Mouse (Mus musculus) embryonic fibroblast, embryonic 13.5 days (primary cell): ENCODE data around the gene Crk. TPM values are rescaled to one million over a fixed set of nuclear protein-coding genes. Genes with fewer than 3 reads are reported as not detected.
A peak's percentile ranks its signal among the peaks of the same experiment; 100 is the strongest.

ENCODE experiments used
- H3K27ac ChIP-seq: 2 replicates; pipeline ENCODE4 v1.5.1; 2012; ENCODE audit warnings: low read length, control low read depth, inconsistent platforms; ENCODE audit not compliant: insufficient read depth
- H3K4me1 ChIP-seq: 2 replicates; pipeline ENCODE4 v1.6.1; 2011; ENCODE audit warnings: low read length; ENCODE audit not compliant: control insufficient read depth, insufficient read depth
- H3K4me3 ChIP-seq: 2 replicates; pipeline ENCODE4 v1.5.1; 2011; ENCODE audit warnings: mild to moderate bottlenecking, control low read depth, low read length; ENCODE audit not compliant: insufficient read depth
- CTCF ChIP-seq: IDR thresholded peaks from 2 replicates; pipeline ENCODE4 v1.5.1; 2011; ENCODE audit warnings: mild to moderate bottlenecking, control low read depth, low read length, moderate library complexity, borderline replicate concordance; ENCODE audit not compliant: insufficient read depth
- POLR2A ChIP-seq: IDR thresholded peaks from 2 replicates; pipeline ENCODE4 v1.6.1; 2011; ENCODE audit warnings: low read depth, mild to moderate bottlenecking, control low read depth, low read length, moderate library complexity
- polyA plus RNA-seq: library from polyadenylated mRNA; stranded (reverse); fragments of >200 nt; gene quantifications from 2 replicates; pipeline ENCODE4 v1.2.4, GENCODE M21; 2011; ENCODE audit warnings: low read depth; ENCODE audit not compliant: missing spikeins, insufficient read length

Crk gene
- 133 TPM in 2 replicates for polyA plus RNA-seq

- Histone ChIP-seq H3K4me1 (peaks cover 14% of the 10 kb centered on the region), H3K27ac (peak within 1 kb of the TSS; percentile 76), H3K4me3 (peak within 1 kb of the TSS; percentile 92)
- TF ChIP-seq CTCF (no peak), POLR2A (peak; percentile 81)
Observed at GRCm38 (mm10) chr11:75678747-75679438, at the start of gene Crk. TSS of gene Crk (plus strand) at chr11:75679259.

GRCm38 (mm10) chr11:75630098-75630497 lies 49.0 kb upstream of the Crk start:
- Histone ChIP-seq H3K4me1 (peaks cover 5% of the 10 kb centered on the region; the same call in 1 of the 2 replicates), H3K27ac (peak overlapping the region; percentile 71), H3K4me3 (peak overlapping the region; percentile 83)
- TF ChIP-seq POLR2A (no peak), CTCF (no peak)

DNA sequence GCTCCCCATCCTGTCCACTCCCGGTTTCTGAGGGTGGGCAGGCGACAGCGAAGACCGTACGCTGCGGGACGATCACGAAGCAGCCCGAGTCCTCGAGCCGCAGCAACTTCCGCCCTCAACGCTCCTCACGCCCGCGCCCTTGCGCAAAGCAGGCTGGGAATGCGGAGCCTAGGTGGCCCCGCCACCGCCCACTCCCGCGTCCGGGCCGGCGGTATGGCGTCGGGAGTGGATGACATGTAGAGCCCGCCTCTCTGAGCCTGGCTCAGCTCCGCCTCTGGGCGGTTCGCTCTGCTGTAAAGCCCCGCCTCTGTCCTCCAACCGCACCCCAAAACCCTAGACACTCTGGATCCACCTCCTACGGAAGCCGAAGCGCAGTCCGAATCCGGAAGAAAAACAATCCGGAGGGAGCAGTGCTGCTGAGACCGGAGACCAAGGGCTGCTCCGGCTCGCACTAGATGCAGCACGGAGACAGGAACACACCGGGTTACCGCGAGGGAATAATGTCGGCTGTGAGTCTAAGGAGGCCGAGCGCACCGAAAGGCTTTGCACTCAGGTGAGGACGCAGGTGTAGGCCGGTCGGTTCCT lies 48.3 kb upstream of the Crk start, which contains the start of gene Inpp5k:
Gene Inpp5k, plus strand, starts transcription at position 344 of the 585 bp plus-strand sequence.
- Histone ChIP-seq H3K27ac (peak within 1 kb of the TSS; percentile 71), H3K4me3 (peak within 1 kb of the TSS; percentile 93), H3K4me1 (peaks cover 5% of the 10 kb centered on the region; the same call in 1 of the 2 replicates)
- peak; percentile 97 for TF ChIP-seq POLR2A
- TF ChIP-seq CTCF: no peak

- Histone ChIP-seq H3K4me1 (peaks cover 5% of the 10 kb centered on the region; the same call in 1 of the 2 replicates), H3K4me3 (peak overlapping the region; percentile 93), H3K27ac (no peak overlapping the region)
- no peak for TF ChIP-seq CTCF
- TF ChIP-seq POLR2A: no peak
Observed at GRCm38 (mm10) chr11:75631561-75632225, 47.4 kb upstream of the Crk start.

- H3K27ac ChIP-seq: no peak overlapping the region
- no peak overlapping the region for H3K4me3 ChIP-seq
- H3K4me1 ChIP-seq: peaks cover 5% of the 10 kb centered on the region; the same call in 1 of the 2 replicates
- TF ChIP-seq CTCF: no peak
- TF ChIP-seq POLR2A: no peak
Observed at GRCm38 (mm10) chr11:75632921-75633320, 46.1 kb upstream of the Crk start.

DNA sequence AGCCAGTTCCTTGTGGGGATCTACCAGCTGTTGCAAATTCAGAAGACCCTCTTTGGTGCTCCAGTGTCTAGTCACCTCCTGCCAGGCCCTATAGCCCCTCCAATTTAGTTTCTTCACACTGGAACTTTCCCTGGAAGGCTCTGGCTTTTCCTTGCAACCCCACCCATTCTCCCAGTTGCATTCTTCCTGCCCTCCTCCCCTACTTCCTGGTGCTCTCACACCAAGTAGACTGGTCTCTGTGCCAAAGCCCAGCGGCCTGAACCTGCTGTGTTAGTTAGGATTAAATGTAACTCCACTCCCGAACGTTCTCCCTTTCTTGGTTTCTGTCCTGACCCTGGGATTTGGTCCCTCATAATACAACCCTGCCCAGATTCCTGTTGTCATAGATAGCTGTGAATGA lies 44.3 kb upstream of the Crk start:
- Histone ChIP-seq H3K4me3 (no peak overlapping the region), H3K27ac (no peak overlapping the region), H3K4me1 (peaks cover 5% of the 10 kb centered on the region; the same call in 1 of the 2 replicates)
- TF ChIP-seq CTCF (no peak), POLR2A (no peak)

DNA sequence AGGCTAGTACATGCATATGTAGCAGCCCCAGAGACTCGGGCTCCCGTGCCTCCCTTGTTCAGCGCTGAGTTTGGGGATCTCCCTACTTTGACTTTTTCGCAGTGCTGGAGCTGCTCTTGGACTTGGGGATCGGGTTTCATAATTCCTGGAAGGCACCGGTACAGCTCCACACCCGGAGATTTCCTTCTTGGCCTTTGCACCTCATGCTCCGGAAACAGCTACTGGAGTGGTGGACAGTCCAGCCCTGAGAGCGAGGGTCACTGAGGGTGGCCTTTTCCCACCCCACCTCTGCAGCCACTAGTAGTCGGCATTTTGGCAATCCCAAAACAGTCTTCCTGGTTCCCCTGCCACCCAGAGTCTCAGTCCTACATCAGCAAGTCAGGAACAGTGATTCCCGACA lies 43.7 kb upstream of the Crk start:
- no peak for TF ChIP-seq POLR2A
- no peak for TF ChIP-seq CTCF
- H3K4me3 ChIP-seq: no peak overlapping the region
- H3K27ac ChIP-seq: no peak overlapping the region

DNA sequence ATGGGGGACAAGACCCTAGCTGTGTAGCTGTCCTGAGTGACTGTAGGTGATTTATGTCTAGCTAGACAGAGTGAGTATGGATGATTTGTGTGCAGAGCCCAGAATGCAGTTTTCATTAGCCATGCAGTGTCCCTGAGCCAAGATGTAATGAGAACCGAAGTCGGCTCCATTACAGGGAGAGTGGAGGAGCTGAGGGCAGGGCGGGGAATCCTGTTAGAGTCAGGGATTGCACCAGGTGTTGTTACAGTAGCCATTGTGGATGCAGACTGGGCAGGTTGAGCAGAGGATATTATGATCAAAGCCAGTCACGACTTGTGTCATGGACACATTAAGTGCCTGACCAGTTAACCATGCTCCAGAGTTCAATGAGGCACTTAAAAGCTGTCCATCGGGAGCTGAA lies 35.7 kb upstream of the Crk start:
- TF ChIP-seq CTCF (no peak), POLR2A (no peak)
- no peak overlapping the region for H3K4me3 ChIP-seq
- no peak overlapping the region for H3K27ac ChIP-seq
- no peaks in the 10 kb centered on the region for H3K4me1 ChIP-seq

More for the DNA sequence above, 43.7 kb upstream of the Crk start:
- peaks cover 5% of the 10 kb centered on the region; the same call in 1 of the 2 replicates for H3K4me1 ChIP-seq

DNA sequence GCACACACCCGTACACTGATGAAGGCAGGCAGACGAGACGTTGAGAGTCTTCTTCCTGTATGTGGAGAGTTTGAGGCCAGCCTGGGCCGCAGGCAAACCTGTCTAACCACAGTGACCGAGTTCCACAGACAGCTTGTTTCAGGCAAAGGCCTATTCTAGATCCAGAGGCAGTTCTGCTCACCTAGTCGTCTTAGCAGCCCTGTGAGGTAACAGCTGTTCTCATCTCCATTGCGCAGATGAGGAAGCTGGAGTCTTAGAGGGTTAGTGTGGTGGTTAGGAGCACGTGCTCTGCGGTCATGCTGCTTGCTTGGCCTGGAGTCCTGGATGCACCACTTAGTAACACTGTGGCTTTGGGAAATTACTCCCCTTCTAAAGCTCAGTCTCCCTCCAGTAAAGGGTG lies 34.4 kb upstream of the Crk start:
- Histone ChIP-seq H3K4me1 (no peaks in the 10 kb centered on the region), H3K27ac (no peak overlapping the region), H3K4me3 (no peak overlapping the region)
- TF ChIP-seq POLR2A: 0 out of 2 replicates have a peak, but pooled peaks have one; percentile 13
- TF ChIP-seq CTCF: no peak
